Mouse (Mus musculus) bone marrow, adult 2 months (tissue): ENCODE data around the gene Rptor.

Experiments used
- CTCF ChIP-seq: fragments of 200-500 bp; IDR thresholded peaks from 2 replicates; pipeline ENCODE4 v1.5.1; 2011; ENCODE audit warnings: low read length, control low read depth; ENCODE audit not compliant: control insufficient read depth, insufficient read depth
- POLR2A ChIP-seq: fragments of 200-500 bp; IDR thresholded peaks from 2 replicates; pipeline ENCODE4 v1.6.1; 2011; ENCODE audit warnings: low read depth, mild to moderate bottlenecking, control low read depth, low read length, borderline replicate concordance; ENCODE audit not compliant: control insufficient read depth

DNA sequence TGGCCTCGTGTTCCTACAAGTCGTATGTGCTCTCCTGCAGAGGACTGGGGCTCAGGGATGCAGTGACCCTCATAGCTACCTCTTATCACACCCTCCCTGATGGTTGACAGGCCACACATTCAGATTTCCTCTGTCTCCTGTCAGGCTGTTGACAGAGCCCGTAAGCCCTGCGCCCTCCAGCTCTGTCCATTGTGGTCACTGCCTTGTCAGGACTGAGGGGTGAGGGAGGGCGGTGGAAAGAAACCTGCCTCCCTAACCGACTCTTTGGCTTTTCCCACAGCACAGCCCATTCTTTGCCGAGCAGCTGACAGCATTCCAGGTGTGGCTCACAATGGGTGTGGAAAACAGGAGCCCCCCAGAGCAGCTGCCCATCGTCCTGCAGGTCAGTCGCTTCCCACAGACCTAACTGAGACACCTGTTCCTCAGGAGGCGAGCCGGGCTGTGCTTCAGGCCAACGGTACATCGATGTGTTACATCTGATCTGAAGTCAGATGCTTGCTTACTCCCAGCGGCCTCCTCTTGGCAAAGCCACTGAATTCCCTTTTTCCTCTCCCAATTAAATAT lies 214.2 kb downstream of the Rptor start:
- TF ChIP-seq POLR2A (no peak), CTCF (no peak)
